Mouse (Mus musculus) hindbrain, embryonic 11.5 days (tissue): Measurements from ENCODE around the gene Trim5. TPM values are rescaled to one million over a fixed set of nuclear protein-coding genes. Genes with fewer than 3 reads are reported as not detected.
"Not testable (repeated sequence)": the region's sequence is repeated elsewhere in the genome, so short reads cannot be mapped to it uniquely, and the experiment has no call there.

Source experiments
- ATAC-seq: fragments of 200-750 bp; cut with Nextera tagmentation; 2 replicates; pipeline ENCODE4 v1.8.0; 2017; ENCODE audit warnings: mild to moderate bottlenecking, moderate TSS enrichment, moderate library complexity; ENCODE audit not compliant: low FRiP score
- DNase-seq: peaks from one replicate; pipeline ENCODE4 v3.0.0-alpha.2; 2015; ENCODE audit warnings: low spot score
- H3K27ac ChIP-seq: fragments of 300-500 bp; sonication (generic); 2 replicates; pipeline ENCODE4 v1.5.1; 2014; ENCODE audit warnings: mild to moderate bottlenecking, low read depth, low read length
- H3K27me3 ChIP-seq: fragments of 300-500 bp; sonication (generic); 2 replicates; pipeline ENCODE4 v1.6.1; 2014; ENCODE audit warnings: mild to moderate bottlenecking, low read length, moderate library complexity, mixed read lengths; ENCODE audit not compliant: control insufficient read depth, insufficient read depth
- H3K36me3 ChIP-seq: fragments of 300-500 bp; sonication (generic); 2 replicates; pipeline ENCODE4 v1.6.1; 2014; ENCODE audit warnings: mild to moderate bottlenecking, low read length, moderate library complexity, mixed read lengths; ENCODE audit not compliant: control insufficient read depth, insufficient read depth
- H3K4me1 ChIP-seq: fragments of 300-500 bp; sonication (generic); replicated peaks from 2 replicates; pipeline ENCODE4 v1.6.1; 2014; ENCODE audit warnings: low read length, mixed read lengths; ENCODE audit not compliant: control insufficient read depth, insufficient read depth
- H3K4me2 ChIP-seq: fragments of 300-500 bp; sonication (generic); replicated peaks from 2 replicates; pipeline ENCODE4 v1.6.1; 2014; ENCODE audit warnings: mild to moderate bottlenecking, low read depth, low read length
- H3K4me3 ChIP-seq: fragments of 300-500 bp; sonication (generic); 2 replicates; pipeline ENCODE4 v1.5.1; 2014; ENCODE audit warnings: low read depth, low read length
- H3K9ac ChIP-seq: fragments of 300-500 bp; sonication (generic); 2 replicates; pipeline ENCODE4 v1.6.1; 2014; ENCODE audit warnings: low read depth, low read length
- H3K9me3 ChIP-seq: fragments of 300-500 bp; sonication (generic); 2 replicates; pipeline ENCODE4 v1.6.1; 2016; ENCODE audit warnings: low read length; ENCODE audit not compliant: control insufficient read depth
- WGBS: fragments of 180-500 bp; shearing (Covaris S2); extraction: QIAGEN DNeasy Blood & Tissue Kit; methylation state at CpG from one replicate; pipeline ENCODE4 v1.1.7; 2014; 5-methylcytosine and 5-hydroxymethylcytosine counted together
- polyA plus RNA-seq: library from polyadenylated mRNA; unstranded; fragments of >200 nt; fragmentation: Nextera tagmentation; extraction: Ambion mirVana; gene quantifications from 2 replicates; pipeline ENCODE4 v1.2.1, GENCODE M21; 2014

Gene Trim5
- 0.09 and 0.14 TPM in 2 replicates for polyA plus RNA-seq

DNA sequence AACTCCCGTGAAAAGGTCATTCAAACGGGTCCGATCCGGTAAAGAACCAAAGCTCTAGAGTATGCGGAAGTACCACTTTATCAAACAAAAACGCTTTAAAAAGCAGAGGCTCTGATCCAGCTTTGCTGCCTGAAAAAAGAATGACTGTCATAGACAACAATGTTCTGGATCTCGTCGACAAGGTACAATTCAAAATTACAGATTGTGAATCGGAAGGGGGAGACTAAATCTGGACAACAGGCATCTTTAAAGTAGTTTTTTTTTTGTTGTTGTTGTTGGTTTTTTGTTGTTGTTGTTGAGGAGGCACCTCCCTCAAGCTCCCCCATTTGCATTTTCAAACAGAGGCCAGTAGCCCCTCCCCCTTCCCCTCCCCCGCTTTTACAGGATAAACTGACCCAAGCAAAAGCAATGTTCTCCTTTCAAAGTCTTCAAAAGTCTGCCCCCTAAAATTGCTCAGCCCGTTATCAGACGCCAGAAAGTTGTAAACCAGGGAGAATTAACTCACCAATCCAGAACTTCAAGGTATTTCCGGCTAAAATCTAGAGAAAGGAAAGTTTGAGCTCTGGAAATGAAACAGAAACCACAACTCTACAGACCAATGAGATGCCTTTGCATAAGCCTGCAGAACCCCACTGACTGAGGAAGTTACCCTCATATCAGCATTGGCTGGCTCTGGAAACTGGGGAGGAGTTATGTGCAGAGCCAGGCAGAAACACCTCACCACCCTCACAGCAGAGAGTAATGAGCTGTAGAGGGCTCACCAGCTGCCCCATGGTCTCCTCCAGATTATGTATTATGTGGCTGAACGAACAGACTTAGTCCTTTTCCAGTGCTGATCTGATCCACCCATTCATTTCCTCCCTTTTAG is at the start of gene Trim5:
Gene Trim5 (minus strand): TSS at position 519 of the 868 bp plus-strand sequence.
- peak; percentile 49; the same call in 1 of the 2 replicates for ATAC-seq
- DNase-seq: not testable (repeated sequence)
- WGBS: 36% methylated on average over 14 of the region's 14 CpGs

DNA sequence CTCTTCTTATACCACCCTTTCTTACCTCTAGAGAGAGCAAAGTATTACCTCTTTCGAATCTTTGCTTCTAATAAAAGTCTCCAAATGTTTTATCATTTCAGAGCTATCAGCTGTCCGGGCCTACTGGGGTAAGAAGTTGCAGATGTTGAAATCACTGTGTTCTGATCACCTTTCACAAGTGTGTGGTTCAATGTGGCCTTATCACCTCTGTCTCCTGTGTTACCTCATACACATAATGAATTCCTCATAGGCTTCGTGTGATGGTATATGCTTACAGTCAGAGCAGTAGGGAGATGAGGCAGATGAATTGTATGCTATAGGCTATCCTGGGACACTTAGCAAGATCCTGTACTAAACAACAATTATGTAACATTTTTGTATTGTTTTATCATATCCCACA is 47.7 kb upstream of the Trim5 start:
- not testable (repeated sequence) for H3K36me3 ChIP-seq, H3K4me3 ChIP-seq, DNase-seq, H3K9ac ChIP-seq, H3K4me1 ChIP-seq, H3K27ac ChIP-seq, H3K27me3 ChIP-seq, ATAC-seq, H3K4me2 ChIP-seq, H3K9me3 ChIP-seq
- 85% methylated on average over 3 of the region's 3 CpGs for WGBS

More for the DNA sequence above, at the start of gene Trim5:
- H3K27ac ChIP-seq, H3K9me3 ChIP-seq, H3K27me3 ChIP-seq, H3K4me2 ChIP-seq, H3K4me3 ChIP-seq, H3K36me3 ChIP-seq, H3K9ac ChIP-seq, H3K4me1 ChIP-seq: not testable (repeated sequence)

DNA sequence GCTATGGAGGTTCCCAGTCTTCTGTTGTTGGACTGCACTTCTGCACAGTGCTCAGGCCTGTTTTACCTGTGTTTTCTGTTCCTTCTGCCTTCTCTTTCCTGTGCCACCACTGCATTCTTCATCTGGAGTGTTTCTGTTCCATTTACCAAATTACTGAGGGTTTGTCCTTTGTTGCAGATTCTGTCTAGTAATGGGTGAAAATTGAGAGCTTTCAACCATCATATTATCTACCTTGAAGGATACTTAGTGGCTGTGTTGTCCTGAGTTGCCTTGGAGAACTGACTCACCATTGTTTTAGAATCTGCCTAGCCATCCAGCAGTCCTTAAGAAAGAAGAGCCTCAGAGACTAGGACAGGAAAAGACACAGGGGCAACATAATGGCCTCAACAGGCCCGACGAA is 41.3 kb upstream of the Trim5 start, which contains the start of gene Trim34b:
Gene Trim34b (plus strand): TSS at position 301 of the 400 bp plus-strand sequence.
- WGBS: 91% methylated on average over 2 of the region's 2 CpGs
- not testable (repeated sequence) for H3K4me2 ChIP-seq, DNase-seq, H3K9ac ChIP-seq, ATAC-seq, H3K27me3 ChIP-seq, H3K36me3 ChIP-seq, H3K4me3 ChIP-seq, H3K27ac ChIP-seq, H3K4me1 ChIP-seq, H3K9me3 ChIP-seq

DNA sequence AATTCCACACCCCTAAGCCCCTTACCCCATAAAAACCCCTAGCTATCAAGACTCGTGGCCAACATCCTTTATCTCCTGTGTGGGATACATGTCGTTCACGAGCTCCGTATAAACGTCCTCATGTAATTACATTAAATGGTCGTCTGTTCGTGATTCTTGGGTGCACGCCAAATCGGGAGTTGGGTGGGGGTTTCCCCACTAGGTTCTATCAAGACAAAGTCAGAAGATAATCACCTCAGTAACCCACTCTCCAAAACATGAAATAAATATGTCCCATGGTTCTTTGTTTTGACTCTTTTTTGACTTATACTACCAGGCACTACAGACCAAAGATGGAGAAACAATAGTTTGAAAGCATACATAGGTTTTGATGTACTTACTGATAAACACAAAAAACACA is 34.1 kb upstream of the Trim5 start:
- no peak for ATAC-seq
- Histone ChIP-seq H3K27me3 (no peaks in the 10 kb centered on the region), H3K4me1 (no peaks in the 10 kb centered on the region), H3K4me3 (no peak overlapping the region), H3K27ac (no peak overlapping the region), H3K9me3 (no peaks in the 10 kb centered on the region), H3K4me2 (no peak overlapping the region), H3K9ac (no peak overlapping the region), H3K36me3 (no peaks in the 10 kb centered on the region)
- no peak for DNase-seq
- 95% methylated on average over 9 of the region's 9 CpGs for WGBS

DNA sequence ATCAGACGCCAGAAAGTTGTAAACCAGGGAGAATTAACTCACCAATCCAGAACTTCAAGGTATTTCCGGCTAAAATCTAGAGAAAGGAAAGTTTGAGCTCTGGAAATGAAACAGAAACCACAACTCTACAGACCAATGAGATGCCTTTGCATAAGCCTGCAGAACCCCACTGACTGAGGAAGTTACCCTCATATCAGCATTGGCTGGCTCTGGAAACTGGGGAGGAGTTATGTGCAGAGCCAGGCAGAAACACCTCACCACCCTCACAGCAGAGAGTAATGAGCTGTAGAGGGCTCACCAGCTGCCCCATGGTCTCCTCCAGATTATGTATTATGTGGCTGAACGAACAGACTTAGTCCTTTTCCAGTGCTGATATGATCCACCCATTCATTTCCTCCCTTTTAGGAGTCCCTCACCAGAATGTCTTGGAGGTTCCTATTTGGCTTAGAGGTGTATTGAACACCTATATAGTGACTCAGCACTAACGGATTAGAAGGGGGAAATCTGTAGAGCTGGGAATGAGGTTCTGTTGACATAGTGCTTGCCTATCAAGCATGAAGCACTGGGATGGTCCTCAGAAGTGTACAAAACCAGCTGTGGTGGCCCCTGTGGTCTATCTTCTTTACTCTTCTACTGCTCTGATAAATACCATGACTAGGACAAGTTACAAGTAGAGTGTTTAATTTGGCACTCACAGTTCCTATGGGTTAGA is 27.6 kb upstream of the Trim5 start, which contains the start of gene Trim12a:
Gene Trim12a (minus strand): TSS at position 98 of the 712 bp plus-strand sequence.
- H3K36me3 ChIP-seq, H3K9ac ChIP-seq, H3K27ac ChIP-seq, H3K9me3 ChIP-seq, H3K27me3 ChIP-seq, DNase-seq, H3K4me1 ChIP-seq: not testable (repeated sequence)
- 33% methylated on average over 4 of the region's 4 CpGs for WGBS
- Histone ChIP-seq H3K4me3 (peak within 1 kb of the TSS; percentile 21; the same call in 1 of the 2 replicates), H3K4me2 (0 out of 2 replicates have a peak within 1 kb of the TSS, but pooled peaks have one; percentile 14)
- ATAC-seq: peak; percentile 56; the same call in 1 of the 2 replicates

DNA sequence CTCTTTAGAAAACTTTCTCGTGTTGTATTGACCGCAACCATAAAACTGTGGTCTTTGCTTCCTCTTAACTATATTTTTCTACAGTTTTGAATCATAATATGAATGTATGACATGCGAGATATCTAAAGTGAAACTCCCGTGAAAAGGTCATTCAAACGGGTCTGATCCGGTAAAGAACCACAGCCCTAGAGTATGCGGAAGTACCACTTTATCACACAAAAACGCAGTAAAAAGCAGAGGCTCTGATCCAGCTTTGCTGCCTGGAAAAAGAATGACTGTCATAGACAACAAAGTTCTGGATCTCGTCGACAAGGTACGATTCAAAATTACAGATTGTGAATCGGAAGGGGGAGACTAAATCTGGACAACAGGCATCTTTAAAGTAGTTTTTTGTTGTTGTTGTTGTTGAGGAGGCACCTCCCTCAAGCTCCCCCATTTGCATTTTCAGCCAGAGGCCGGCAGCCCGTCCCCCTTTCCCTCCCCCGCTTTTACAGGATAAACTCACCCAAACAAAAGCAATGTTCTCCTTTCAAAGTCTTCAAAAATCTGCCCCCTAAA is 27.0 kb upstream of the Trim5 start:
- ATAC-seq (no peak), DNase-seq (peak; percentile 10)
- WGBS: 15% methylated on average over 15 of the region's 15 CpGs
- Histone ChIP-seq H3K27me3 (no peaks in the 10 kb centered on the region), H3K9me3 (no peaks in the 10 kb centered on the region), H3K4me1 (no peaks in the 10 kb centered on the region), H3K36me3 (no peaks in the 10 kb centered on the region), H3K9ac (no peak overlapping the region), H3K27ac (no peak overlapping the region), H3K4me3 (peak overlapping the region; percentile 21; the same call in 1 of the 2 replicates), H3K4me2 (0 out of 2 replicates have a peak overlapping the region, but pooled peaks have one; percentile 14)

DNA sequence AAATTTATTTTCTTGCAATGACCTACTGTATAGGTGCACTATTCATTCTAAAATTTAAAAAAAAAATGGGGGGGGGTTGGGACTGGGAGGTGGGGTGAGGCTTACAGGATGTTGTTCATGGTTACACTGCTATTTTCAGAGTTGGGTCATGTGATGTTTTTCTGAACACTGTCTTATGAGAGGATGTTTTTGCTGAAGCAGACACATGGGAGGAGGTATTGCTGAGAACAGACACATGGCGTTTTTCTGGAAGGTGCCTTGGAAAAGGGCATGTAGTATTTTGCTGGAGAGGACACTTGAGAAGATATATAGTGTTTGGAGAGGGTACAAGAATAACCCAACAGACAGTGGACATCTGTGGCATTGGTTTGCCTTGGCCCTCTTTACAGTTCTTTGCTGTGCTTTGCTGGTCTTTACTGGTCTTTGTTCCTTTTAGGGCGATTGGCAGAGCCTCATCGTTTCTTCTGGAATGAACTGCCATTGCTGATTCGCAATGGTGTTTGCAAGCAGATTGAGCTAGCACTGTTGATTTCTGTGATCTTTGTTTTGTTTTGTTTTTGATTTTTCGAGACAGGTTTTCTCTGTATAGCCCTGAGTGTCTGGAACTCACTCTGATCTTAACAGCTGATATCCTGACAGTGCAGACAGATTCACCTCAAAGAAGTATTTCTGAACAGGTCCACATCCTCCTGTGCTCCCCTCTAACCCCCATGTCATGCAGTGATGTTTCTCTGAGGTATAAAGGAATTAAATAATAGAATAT is 3.9 kb upstream of the Trim5 start:
- H3K36me3 ChIP-seq: no peaks in the 10 kb centered on the region
- DNase-seq (no peak), ATAC-seq (no peak)
- 89% methylated on average over 5 of the region's 5 CpGs for WGBS
- H3K9me3 ChIP-seq: no peaks in the 10 kb centered on the region
- no peak overlapping the region for H3K27ac ChIP-seq
- H3K27me3 ChIP-seq: no peaks in the 10 kb centered on the region
- no peak overlapping the region for H3K4me2 ChIP-seq
- H3K4me1 ChIP-seq: no peaks in the 10 kb centered on the region
- no peak overlapping the region for H3K9ac ChIP-seq
- no peak overlapping the region for H3K4me3 ChIP-seq

DNA sequence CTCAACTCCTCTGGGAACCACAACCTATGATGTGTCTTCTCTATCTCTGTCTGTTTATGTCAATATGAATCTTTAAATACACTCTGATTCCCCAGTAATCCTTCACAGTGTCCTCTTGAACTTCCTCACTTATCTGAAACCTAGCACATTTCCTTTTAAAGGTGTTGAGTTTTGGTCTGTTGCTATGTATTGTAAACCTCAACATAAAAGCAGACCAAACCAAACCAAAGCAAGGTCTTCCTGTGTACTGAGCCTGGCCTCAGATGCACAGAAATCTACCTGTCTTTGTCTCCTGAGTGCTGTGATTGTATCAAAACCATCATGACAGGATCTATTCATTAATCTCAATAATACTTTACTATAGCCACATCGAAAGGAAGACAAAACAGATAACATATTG is 2.7 kb upstream of the Trim5 start:
- Histone ChIP-seq H3K4me3 (no peak overlapping the region), H3K27me3 (no peaks in the 10 kb centered on the region), H3K4me1 (no peaks in the 10 kb centered on the region), H3K9me3 (no peaks in the 10 kb centered on the region), H3K9ac (no peak overlapping the region), H3K27ac (no peak overlapping the region), H3K4me2 (no peak overlapping the region), H3K36me3 (no peaks in the 10 kb centered on the region)
- ATAC-seq (no peak), DNase-seq (no peak)
- WGBS: 98% methylated on average over 1 of the region's 1 CpGs
